Mouse (Mus musculus): ENCODE data around the gene Mkln1.

Gene Mkln1

DNA sequence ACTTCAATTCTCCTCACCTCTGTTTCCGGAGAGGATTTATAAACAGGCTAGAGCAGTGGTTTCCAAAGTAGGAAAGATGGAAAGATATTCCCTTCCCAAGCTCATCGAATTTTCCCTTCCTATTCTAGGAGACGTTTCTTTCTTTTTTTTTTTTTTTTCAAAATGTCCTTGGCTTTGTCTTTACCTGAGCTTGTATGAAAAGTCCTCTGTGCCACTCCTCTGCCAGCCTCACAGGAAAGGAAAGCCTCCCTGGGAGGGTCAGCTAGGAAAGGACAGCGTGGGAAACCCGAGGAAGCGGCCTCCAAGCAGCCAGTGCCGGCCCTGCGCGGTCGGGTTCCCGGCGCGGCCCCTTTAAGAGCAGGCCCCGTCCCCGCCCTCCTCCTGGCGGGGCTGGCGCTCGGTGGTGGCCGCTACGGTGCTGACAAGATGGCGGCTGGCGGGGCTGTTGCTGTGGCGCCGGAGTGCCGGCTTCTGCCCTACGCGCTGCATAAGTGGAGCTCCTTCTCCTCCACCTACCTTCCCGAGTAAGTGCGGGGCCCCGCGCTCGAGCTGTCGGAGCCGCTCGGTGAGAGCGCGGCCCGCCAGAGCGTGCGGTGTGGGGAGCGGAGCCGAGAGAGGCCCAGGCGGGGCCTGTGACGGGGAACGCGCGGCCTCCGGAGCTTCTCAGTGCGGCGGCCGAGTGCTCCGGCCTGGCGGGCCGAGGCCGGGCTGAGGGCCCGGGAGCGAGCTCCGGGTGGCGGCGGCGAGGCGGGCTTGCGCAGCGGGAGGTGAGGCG, at the start of gene Mkln1:
Gene Mkln1, plus strand, starts transcription at position 305 of the 775 bp plus-strand sequence.
- peak; percentile 87 for DNase-seq (ENCODE audit: low spot score)

DNA sequence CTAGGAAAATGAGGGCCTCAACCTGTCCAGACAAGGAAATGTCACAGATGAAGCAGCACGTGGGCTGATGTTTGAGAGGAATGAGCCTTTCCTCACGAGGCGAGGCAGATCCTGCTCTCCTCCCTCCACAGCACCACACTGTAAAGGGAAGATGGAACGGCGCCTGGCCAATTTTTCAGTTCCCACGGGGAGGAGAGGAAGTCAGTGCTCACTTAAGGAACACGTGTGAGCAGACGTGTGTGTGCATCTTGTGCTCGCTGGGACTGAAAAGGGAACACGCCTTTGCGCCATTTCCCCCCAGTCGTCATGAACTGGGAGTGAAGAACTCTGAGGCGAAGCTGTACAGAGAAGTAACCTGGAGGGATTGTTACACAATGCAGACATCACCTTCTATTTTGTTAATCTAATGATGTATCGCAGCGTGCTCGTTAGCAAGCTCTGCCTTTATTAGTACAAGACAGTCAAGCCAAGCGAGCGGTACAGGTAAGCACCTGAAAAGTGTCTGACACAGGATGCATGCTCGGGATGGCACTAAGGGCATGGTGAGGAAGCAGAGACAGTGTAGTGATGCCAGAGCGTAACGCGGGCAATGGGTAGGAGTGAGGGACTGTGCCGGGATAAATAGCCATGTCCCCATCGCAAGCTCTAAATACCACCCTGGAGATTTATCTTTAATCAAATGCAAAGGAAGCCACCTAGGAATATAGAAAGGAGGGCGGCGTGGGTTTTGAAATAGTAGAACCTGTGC, 41.9 kb upstream of the Mkln1 start:
- DNase-seq (ENCODE audit: low spot score), result no peak

DNA sequence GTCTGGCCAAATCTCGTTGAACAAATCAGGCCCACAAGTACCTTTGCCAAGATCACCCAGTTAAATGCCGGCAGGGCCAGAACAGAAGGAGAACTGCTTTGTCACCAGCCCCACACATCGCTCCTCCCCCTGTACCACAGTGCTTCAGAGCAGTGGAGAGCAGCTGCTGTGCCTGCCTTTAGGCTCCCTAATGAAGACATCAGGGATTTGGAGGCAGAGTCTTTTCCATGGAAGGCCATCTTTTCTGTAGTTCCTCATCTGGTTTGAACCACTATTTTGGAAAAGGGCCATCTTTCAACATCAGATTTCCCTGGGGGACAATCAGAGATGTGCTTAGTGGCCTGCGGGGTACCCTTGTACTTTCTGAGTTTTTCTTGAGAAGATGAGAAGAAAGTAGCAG, 41.2 kb upstream of the Mkln1 start:
- DNase-seq (ENCODE audit: low spot score), result no peak

DNA sequence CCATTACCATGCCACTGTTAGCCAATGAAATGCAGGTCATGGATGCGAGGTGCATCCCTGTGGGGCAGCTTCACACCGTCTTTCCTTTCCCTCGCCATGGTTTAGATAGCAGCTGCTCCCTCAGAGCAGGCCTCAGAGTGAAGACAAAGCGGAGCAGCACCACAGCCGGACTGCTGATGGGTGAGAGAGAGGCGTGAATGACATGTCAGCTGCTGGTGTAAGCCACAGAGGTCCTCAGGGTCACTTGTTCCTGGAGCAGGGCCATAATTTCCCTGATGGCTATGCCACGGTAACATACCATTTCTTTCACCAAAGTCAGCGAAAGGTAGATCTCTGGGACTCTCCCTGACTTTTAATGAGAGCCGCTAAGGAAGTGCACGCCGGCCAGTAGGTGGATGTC, 35.9 kb upstream of the Mkln1 start:
- DNase-seq (ENCODE audit: low spot score), result no peak

DNA sequence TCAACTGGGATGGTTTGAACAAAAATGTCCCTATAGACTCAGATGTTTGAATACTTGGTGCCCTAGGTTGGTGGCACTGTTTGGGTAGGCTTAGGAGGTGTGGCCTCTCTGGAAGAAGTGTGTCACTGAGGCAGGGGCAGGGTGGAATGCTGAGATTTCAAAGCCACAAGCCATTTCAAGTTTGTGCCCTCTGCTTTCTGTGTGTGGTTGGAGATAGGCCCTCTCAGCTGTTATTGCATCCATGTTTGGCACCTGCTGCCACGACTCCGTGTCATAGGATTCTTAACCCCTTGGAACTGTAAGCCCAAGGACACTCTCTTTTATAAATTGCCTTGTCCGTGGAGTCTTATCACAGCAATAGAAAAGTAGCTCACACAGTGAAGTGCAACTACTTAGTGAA, 34.1 kb upstream of the Mkln1 start:
- no peak for DNase-seq (ENCODE audit: low spot score)

DNA sequence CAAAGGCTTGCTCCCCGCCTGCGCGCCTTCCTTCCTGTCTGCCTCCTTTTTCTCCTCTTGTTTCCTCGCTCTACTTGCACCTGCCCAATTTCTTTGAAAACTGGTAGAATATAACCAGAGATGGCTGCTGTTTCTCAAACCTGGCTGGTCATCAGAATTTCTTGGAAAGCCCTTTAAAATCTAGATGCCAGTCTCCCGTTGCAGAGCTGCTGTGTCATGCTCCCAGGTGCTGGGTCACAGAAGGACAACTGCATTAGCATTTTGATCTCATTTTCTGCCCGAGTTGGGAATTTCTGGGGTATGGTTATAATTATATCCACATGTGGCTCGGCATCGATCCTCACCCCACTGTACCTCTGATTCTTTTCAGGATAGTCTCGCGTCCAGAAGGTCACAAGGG, 30.6 kb upstream of the Mkln1 start:
- no peak for DNase-seq (ENCODE audit: low spot score)

DNA sequence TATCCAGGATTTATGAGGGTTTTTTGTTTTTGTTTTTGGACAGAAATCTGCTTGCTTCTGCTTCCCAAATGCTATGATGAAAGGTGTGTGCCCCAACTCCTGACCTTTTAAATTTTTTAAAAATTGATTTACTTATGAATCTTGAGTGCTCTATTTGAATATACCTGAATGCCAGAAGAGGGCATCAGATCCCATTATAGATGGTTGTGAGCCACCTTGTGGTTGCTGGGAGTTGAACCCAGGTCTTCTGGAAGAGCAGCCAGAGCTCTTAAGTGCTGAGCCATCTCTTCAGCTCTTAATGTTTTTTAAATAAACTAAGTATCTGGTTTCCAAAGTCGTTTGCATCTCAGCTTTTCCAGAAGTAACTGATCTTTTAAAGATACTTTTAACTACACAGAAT, 30.0 kb upstream of the Mkln1 start:
- no peak for DNase-seq (ENCODE audit: low spot score)

DNA sequence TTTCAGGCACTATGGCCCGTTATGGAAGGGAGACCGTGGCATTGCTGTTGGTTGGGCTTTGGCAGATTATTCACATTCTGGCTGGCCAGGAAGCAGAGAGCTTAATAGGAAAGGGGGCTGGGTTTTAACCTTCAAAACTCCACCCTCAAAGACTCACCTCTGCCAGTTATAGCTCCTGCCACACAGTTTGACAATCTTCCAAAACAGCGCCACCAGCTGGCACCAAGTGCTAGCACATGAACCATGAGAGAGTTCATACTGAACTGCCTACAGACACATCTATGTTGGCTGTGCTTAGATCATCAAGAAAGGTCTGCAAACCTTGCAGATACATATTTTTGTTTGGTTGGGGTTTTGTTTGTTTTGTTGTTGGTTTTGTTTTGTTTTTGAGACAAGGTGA, 28.7 kb upstream of the Mkln1 start:
- no peak for DNase-seq (ENCODE audit: low spot score)

DNA sequence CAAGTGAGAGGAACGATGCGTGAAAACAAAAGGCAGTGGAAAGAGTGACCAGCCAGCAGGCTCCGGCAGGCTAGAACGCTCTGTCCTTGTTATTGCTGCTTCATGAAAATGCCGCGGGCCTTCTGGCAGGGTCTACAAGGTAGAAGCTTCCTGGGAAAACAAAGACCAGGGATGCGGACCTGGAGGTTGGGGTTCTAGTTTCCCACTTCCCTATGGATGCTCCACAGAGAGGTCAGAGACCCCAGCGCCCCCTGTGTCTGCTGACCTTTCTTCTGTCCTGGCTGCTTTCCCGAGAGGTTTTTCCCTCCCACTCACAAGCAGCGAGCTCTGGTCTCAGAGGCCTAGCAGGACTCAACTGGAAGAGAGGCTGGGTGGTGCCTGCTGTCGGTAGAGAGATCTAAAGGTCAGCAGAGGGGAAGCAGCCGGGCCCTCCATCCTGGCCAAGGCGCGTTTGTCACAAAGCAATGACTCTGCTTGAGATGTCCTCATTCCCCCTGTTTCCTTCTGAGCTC, 27.9 kb upstream of the Mkln1 start:
- no peak for DNase-seq (ENCODE audit: low spot score)

DNA sequence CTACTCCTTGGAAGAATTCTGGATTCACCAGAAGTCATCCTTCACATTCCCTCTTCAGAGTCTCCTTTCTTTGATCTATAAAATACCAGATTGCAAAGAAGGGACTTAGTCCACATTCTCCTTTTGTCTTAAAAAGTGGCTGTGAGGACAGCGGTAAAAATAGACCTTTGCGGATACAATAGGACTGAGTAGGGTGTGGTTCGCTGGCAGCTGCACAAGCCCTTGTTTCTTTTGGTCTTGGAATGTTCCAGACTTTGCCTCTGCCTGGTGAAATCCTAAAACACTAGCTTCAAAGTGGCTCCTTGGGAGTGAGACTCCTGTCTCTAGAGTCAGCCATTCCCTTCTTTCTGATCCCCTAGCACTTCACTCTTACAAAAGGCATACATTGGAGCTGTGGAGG, 27.4 kb upstream of the Mkln1 start:
- DNase-seq (ENCODE audit: low spot score), result no peak

DNA sequence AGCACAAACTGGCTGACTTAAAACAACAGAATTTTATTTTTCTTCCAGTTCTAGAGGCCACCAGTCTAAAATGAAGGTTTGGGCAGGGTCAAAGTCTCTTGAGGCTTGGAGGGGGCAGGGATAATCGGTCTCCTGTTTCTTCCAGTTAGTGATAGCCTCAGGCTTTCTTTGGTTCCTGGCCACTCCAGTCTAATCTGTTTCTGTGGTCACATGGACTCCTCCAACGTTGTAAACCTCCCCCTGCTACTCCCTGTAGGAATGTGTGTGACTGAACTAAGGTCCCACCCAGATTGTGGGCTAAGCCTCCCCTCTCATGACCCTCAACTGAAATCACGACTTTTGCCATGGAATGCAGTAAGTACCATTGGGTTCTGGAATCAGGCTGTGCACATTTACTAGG, 25.9 kb upstream of the Mkln1 start:
- peak; percentile 33 for DNase-seq (ENCODE audit: low spot score)

DNA sequence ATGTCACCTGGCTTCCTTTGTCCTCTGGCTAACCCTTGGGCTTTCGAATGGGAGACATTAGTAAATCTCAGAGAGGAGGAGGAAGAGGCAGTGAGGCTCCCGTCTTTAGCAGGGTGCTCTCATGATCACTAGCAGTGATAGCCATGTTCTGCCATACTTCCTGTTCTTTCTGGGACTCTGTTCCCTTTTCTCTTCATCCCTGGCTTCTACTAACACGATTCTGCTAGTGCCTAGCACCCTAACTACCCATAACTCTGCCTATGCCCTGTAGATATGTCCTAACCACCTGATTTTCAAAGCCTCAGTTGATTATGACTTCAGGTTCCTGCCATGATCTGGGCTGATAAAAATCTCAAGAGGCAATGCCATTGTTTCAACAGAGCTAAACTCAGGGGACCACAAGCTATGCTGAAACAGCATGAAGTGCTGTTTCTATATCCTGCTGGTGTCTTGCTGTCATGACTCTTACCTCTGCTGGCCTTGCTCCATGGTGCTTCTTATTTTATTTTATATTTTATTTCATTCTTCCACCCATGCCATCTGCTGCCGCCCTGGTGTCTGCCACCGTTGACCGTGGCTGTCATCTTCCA, 25.4 kb upstream of the Mkln1 start:
- DNase-seq (ENCODE audit: low spot score), result no peak

DNA sequence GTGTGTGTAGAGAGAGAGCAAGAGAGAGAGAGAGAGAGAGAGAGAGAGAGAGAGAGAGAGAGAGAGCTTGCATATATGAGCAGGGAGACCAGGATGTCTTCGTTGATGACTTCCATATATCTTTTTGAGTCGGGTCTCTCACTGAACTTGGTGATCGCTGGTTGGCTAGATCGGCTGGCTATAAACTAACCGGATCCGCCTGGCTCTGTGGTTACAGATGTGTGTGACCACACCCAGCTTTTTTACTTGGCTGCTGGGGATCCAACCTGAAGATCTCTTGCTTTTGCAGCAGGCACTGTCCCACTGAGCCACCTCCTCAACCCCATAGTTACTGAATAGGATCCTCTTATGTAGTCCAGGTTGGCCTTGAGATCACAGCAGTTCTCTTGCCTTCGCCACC, 15.5 kb upstream of the Mkln1 start:
- DNase-seq (ENCODE audit: low spot score), result no peak

DNA sequence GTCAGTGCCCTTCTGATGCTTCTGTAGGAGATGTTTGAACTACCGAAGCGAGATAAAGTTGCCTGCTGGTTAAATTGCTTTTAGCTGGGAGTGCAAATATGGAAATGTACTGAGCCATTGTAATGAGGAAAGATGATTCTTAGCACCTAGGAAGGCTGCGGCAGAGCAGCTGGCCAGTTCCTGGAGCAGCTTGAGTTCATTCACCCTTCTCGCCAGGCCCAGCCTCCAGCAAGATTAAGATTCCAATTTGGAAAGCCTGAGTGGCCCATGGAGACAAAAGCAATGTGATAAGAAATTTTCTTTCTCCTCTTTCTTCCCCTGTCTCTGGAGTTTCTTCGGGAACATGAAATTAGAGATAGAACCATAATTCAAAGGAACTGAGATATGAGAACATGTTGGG, 13.7 kb upstream of the Mkln1 start:
- DNase-seq (ENCODE audit: low spot score), result no peak

DNA sequence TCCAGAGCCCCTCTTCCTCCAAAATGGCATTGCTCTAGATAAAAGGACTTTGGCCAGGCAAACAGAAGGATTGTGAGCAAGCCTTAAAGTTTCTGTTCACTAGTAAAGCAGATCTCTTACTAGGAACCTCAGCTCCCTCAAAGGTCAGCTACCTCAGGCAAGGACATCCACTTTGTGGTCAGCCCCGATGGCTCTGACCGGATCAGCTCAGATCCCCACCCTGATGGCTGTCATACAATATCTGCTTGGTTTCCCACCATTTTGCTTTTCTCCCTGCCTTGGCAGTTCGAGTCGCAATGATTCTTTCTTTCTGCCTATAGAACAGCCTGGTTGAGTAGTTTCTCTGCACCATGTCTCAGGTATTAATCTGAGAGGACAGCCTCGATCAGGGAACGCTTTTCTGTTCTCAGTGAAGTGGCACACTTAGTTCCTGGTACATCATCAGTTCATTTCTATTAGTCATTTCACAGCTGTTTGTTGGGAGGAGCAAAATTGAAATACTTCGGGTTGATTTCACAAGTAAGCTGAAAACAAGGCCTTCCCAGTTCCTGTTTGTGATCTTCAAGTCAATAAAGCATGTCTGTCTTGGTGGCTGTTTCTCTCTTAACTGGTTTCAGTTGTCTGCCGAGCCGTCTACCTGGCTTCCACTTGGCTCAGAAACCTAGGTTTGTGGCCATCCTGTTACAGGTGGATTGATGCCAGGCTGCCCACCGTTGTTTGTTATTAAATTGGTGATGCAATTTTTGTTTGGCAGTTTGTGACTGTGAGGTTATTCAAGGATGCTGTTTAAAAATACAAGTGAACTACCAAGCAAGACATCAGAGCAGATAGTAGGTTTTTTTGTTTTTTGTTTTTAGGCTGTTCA, 13.0 kb upstream of the Mkln1 start:
- peak; percentile 17 for DNase-seq (ENCODE audit: low spot score)

DNA sequence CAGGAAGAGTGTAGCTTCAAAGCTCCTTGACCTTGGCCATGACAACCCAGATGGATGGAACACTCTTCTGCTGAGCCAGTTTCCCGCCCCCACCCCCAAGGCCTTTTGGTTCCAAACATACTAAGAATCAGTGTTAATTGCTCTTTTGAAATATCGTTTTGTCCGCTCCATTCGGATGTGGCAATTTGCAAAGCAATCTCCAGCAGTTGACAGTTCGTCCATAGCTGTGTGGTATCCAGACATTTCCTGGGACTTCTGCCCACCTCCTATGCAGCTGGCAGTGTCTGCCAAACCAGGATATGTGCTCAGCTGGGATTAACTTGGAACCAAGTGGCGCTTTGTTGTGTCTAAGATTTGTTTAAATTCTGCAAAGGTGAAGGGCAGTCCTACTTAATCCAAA, 8.8 kb upstream of the Mkln1 start:
- DNase-seq (ENCODE audit: low spot score), result no peak

DNA sequence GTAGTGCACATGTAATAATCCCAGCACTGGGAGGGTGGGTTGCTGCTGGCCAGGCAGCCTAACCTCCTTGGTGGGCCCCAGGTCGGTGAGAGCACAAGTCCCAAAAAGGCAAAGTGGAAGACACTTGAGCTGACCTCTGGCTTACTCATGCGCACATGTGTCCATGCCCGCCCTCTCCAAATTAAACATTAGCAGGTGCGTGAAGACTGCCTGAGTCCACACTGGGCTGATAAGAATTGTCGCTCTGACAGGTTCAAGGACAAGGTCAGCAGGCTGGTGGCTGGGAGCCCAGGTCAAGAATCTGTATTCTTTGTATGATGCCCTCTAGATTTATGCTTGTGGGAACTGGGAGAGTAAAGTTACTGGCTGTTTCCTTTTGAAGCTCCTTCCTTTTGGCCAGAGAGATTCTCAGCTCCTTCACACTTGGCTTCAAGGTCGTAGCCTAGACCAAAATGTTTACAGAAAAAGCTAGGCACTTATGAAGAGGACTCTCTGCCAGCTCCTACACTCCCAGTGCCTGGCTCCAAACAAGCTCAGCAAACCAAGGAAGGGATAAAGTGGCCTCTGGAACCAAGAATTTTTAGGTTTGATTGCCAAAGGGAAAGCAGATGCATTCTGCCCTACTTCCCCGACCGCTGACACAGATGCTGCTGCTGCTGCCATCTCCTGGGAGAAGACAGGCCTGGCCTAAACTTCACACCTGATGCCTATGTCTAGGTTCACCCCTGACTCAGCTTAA, 8.1 kb upstream of the Mkln1 start:
- peak; percentile 35 for DNase-seq (ENCODE audit: low spot score)

DNA sequence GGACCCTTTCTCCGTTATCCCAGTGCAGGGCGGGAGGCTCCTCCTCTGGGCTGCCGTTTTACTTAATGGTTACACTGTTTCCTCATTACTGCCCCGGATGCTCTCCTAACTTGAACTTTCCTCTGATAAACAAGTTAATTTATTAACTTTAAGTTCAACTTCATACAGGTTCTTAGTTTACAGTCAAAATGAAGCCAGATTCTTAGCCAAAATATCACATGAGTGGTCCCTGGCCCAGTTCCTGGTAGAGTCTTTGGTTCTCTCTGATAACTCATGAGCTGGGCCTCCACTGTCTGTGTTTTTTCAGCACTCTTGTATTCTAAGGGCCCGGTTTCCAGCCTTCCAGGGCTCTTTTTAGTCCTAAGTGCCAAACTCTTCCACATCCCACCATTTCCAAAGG, 5.7 kb upstream of the Mkln1 start:
- no peak for DNase-seq (ENCODE audit: low spot score)

DNA sequence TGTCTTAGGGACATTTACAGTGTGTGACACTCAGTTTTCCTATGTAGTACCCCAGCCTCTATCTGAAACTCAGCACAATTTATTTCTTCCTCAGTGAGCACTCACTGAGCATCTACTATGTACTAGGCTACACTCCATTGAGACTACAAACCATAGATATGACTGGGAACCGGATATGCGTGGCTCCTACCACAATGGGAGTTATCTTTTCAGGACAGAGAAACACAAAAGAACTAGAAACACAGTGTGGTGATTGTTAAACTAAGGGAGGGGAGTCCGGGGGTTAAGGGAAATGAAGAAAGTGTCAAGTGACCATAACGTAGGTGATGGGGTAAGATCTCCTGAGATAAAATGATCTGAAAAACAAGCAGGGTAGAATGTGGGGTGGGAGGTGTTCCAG, 2.4 kb upstream of the Mkln1 start:
- DNase-seq (ENCODE audit: low spot score), result no peak

DNA sequence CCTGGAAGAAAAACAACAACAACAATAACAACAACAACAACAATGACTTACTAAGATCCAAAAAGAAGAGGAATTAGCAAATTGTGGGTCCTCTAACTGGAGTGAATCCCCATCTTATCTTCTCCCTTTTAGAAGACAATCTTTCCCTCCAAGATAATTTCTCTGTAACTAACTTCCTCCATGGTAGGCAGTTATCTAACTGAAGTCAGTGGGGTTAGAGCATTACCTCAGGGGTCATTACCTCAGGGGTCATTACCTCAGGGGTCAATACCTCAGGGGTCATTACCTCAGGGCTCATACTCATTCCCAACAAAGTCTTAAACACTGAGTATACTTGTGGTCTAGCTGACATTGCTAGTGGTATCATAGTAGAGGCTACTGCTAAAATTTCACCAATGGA, 1.2 kb upstream of the Mkln1 start:
- no peak for DNase-seq (ENCODE audit: low spot score)

DNA sequence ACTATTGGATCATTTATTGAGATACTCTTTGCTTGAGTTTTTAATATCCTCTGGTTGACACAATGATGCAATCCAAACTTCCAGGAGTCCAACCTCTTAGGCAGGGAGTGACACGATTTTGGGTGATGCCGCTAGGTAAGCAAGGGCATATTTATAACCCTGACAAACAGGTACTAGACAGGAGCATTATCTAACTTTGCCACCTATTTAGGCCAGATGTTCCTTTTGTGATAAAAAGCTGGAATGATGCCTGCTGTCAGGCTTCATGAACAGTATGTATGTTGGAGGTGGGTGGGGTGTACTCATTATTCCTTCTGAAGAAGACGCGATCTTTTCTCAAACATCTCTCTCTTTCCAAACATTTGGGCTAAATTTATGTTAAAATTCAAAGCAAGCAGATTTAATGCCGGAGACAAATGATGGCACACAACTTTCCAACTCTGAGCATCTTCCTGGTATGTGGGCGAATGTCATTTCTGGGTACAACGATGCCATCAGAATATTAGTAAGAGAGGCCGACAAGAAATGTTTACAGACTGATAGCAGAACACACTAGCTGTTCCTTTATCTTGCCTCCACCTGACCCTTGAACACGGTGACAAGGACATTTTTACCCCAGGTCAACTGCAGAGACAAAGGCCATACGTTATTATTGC, 632 bp upstream of the Mkln1 start:
- peak; percentile 34 for DNase-seq (ENCODE audit: low spot score)

All from yolk sac, embryonic 10.5 days (tissue).